Mouse (Mus musculus) olfactory bulb, adult 2 months (tissue): ENCODE measurements around the gene Ggct. TPM values are rescaled to one million over a fixed set of nuclear protein-coding genes. Genes with fewer than 3 reads are reported as not detected.

Source experiments
- H3K27ac ChIP-seq: fragments of 200-500 bp; 2 replicates; pipeline ENCODE4 v1.5.1; 2012; ENCODE audit warnings: low read depth, low read length; ENCODE audit not compliant: insufficient read depth
- H3K4me1 ChIP-seq: fragments of 200-500 bp; 2 replicates; pipeline ENCODE4 v1.6.1; 2012; ENCODE audit warnings: low read length; ENCODE audit not compliant: control insufficient read depth, insufficient read depth
- H3K4me3 ChIP-seq: fragments of 200-500 bp; 2 replicates; pipeline ENCODE4 v1.5.1; 2012; ENCODE audit warnings: mild to moderate bottlenecking, low read depth, low read length, moderate library complexity; ENCODE audit not compliant: insufficient read depth
- CTCF ChIP-seq: fragments of 200-500 bp; IDR thresholded peaks from 2 replicates; pipeline ENCODE4 v1.5.1; 2012; ENCODE audit warnings: low read depth, mild to moderate bottlenecking, low read length, moderate library complexity; ENCODE audit not compliant: insufficient read depth
- POLR2A ChIP-seq: fragments of 200-500 bp; IDR thresholded peaks from 2 replicates; pipeline ENCODE4 v1.6.1; 2012; ENCODE audit warnings: mild to moderate bottlenecking, low read depth, low read length, moderate library complexity; ENCODE audit not compliant: insufficient read depth
- WGBS: fragments of 180-500 bp; shearing (Covaris S2); methylation state at CpG from one replicate; pipeline ENCODE4 v1.1.7; 2018; 5-methylcytosine and 5-hydroxymethylcytosine counted together
- polyA plus RNA-seq: library from polyadenylated mRNA; stranded (reverse); fragments of >200 nt; gene quantifications from 2 replicates; pipeline ENCODE4 v1.2.4, GENCODE M21; 2012; ENCODE audit warnings: low replicate concordance; ENCODE audit not compliant: missing spikeins, insufficient read depth, insufficient read length

Gene Ggct
- polyA plus RNA-seq, 1 experiment, result not detected

GRCm38 (mm10) chr6:54975616-54976015 lies 17.1 kb downstream of the Ggct start:
- no peak for TF ChIP-seq POLR2A
- no peak for TF ChIP-seq CTCF
- WGBS, result 96% methylated on average over 1 of the region's 1 CpGs
- no peak overlapping the region for H3K4me3 ChIP-seq
- H3K27ac ChIP-seq, result no peak overlapping the region
- H3K4me1 ChIP-seq, result peaks cover 8% of the 10 kb centered on the region

- TF ChIP-seq POLR2A, result no peak
- Histone ChIP-seq H3K4me1 (peaks cover 8% of the 10 kb centered on the region), H3K27ac (no peak overlapping the region), H3K4me3 (no peak overlapping the region)
- WGBS, result 74% methylated on average over 5 of the region's 5 CpGs
Observed at GRCm38 (mm10) chr6:54974501-54974900, 18.2 kb downstream of the Ggct start.

GRCm38 (mm10) chr6:54972929-54973211 lies 19.9 kb downstream of the Ggct start:
- Histone ChIP-seq H3K4me3 (0 out of 2 replicates have a peak overlapping the region, but pooled peaks have one; percentile 6), H3K4me1 (peaks cover 10% of the 10 kb centered on the region), H3K27ac (no peak overlapping the region)
- 24% methylated on average over 5 of the region's 5 CpGs for WGBS
- no peak for TF ChIP-seq POLR2A
- no peak for TF ChIP-seq CTCF

GRCm38 (mm10) chr6:54972111-54972928 lies 20.4 kb downstream of the Ggct start, which contains the start of gene Nod1:
Nod1 (minus strand) TSS chr6:54972612.
- Histone ChIP-seq H3K27ac (peak within 1 kb of the TSS; percentile 26; the same call in 1 of the 2 replicates), H3K4me3 (peak within 1 kb of the TSS; percentile 84), H3K4me1 (peaks cover 14% of the 10 kb centered on the region)
- 2% methylated on average over 53 of the region's 53 CpGs for WGBS
- TF ChIP-seq POLR2A, result 0 out of 2 replicates have a peak, but pooled peaks have one; percentile 13
- no peak for TF ChIP-seq CTCF

GRCm38 (mm10) chr6:54971731-54972110 lies 21.0 kb downstream of the Ggct start:
- peak overlapping the region; percentile 84 for H3K4me3 ChIP-seq
- peak overlapping the region; percentile 26; the same call in 1 of the 2 replicates for H3K27ac ChIP-seq
- no peak for TF ChIP-seq CTCF
- peaks cover 14% of the 10 kb centered on the region for H3K4me1 ChIP-seq
- WGBS, result 40% methylated on average over 8 of the region's 8 CpGs

- Histone ChIP-seq H3K4me1 (peaks cover 14% of the 10 kb centered on the region), H3K27ac (no peak overlapping the region), H3K4me3 (no peak overlapping the region)
- WGBS, result 81% methylated on average over 9 of the region's 9 CpGs
- no peak for TF ChIP-seq CTCF
- no peak for TF ChIP-seq POLR2A
Observed at GRCm38 (mm10) chr6:54970506-54970905, 22.2 kb downstream of the Ggct start.

GRCm38 (mm10) chr6:54969801-54970200 lies 22.9 kb downstream of the Ggct start:
- Histone ChIP-seq H3K4me3 (no peak overlapping the region), H3K4me1 (peaks cover 14% of the 10 kb centered on the region), H3K27ac (no peak overlapping the region)
- TF ChIP-seq CTCF (no peak), POLR2A (no peak)
- 83% methylated on average over 2 of the region's 2 CpGs for WGBS

GRCm38 (mm10) chr6:54967591-54967990 lies 25.2 kb downstream of the Ggct start:
- TF ChIP-seq POLR2A, result no peak
- no peak for TF ChIP-seq CTCF
- Histone ChIP-seq H3K4me3 (no peak overlapping the region), H3K27ac (no peak overlapping the region), H3K4me1 (peaks cover 14% of the 10 kb centered on the region)
- 52% methylated on average over 10 of the region's 10 CpGs for WGBS

- Histone ChIP-seq H3K4me3 (no peak overlapping the region), H3K27ac (no peak overlapping the region), H3K4me1 (peaks cover 7% of the 10 kb centered on the region; the same call in 1 of the 2 replicates)
- 64% methylated on average over 5 of the region's 5 CpGs for WGBS
- no peak for TF ChIP-seq CTCF
- no peak for TF ChIP-seq POLR2A
Observed at GRCm38 (mm10) chr6:54965234-54965633, 27.5 kb downstream of the Ggct start.
